Mouse (Mus musculus) hindlimb bud, embryonic 11.5 days (tissue): ENCODE data around the gene Calcrl.

ENCODE experiments used
- DNase-seq: peaks from one replicate; pipeline ENCODE4 v3.0.0-alpha.2; 2012; ENCODE audit warnings: low read depth, low spot score; ENCODE audit errors: extremely low spot score

Calcrl gene

DNA sequence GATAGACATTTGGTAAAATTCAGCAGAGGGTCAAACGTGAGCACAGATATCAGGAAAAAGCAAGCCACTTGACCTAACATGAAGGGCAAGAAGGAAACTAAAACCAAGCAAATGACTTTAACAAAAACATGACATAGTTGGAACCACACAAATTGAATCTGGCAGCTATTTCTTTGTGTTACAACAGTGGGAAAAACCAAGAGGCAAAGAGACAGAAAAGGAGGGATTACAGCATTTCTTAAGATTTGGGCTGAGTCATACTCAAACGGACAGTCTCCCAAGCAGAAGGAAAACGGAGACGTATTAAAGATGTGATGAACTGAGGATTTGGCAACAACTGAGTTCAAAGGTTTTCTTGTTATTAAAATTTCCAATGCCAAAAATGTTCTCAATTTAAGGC, 88.9 kb downstream of the Calcrl start:
- no peak for DNase-seq

DNA sequence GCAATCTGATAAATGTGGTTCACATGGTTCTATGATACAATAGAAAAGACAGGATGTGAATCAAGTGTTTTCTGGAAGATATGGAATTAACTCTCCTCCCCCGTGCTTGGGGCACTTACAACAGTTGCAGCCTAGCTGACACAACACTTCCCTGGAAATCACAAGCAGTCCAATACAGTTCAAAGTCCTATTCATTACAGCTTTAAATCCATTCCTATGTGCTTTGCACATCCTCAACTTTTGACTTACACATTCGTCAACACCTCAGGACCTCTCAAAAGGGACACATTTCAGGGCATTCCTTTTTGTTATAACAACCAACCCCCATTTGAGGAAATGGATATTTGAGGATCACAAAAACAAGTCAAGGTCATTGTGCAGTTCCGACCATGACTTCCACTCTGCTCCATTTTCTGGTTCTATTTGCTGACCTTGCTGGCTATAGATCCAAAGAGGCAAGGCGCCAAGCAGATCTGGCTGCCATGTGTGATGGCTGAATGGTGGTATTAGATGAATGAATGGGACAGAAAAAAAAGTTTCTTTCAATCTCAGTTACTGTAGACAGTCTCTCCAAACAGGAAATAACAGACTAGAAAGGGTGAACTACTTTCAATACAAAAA, 108.9 kb downstream of the Calcrl start:
- DNase-seq: no peak

DNA sequence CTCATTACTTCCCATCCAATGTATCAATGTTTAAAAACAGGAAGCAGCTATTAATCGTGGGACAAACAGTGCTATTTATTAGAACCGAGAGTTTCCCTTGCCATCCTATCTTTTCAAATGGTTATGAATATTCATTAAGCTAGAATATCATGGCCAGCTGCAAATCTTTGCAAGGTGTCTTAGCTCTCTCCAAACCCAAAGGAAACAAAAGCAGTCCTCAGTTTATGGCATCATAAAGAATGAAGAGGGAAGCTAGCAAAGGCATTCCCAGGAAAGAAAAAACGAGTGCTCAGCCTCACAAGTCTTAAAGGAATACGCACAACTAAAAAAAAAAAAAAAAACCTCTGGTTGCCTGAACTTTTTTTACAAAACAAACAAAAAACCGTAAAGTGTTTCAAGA, 128.7 kb downstream of the Calcrl start:
- DNase-seq: no peak

DNA sequence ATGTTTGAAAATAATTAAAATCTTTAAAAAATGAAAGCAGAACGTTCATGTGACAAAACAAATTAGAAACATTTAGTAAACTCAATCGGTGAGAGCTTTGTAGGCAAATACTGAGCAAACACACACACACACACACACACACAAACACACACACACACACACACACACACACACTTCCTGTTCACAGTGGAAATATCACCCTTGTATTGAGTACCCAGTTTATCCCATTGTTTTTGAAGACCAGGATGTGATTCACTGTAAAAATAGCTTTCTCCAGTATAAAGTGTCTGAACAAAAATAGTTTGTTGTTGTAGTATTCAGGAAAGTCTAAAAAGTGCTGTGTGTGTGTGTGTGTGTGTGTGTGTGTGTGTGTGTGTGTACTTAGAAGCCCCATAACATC, 130.1 kb downstream of the Calcrl start:
- DNase-seq: no peak

DNA sequence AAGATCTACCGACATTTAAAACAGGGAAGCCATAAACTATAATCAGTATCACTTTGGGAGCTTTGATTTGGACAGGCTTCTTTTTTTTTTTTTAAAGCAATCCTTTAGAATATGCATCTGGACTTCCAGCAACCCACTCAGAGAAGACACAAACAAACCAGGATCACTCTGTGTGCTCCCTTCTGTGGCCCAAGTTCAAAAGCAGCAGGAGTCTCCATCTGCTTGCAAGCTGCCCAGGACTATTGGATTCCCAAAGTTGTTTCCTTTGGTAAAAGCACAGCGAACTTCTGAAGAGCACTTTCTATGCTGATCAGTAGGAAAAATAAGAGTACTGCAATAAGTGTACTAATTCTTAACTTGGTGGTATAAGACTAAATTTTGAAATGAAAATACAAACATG, 130.6 kb downstream of the Calcrl start:
- DNase-seq: no peak

DNA sequence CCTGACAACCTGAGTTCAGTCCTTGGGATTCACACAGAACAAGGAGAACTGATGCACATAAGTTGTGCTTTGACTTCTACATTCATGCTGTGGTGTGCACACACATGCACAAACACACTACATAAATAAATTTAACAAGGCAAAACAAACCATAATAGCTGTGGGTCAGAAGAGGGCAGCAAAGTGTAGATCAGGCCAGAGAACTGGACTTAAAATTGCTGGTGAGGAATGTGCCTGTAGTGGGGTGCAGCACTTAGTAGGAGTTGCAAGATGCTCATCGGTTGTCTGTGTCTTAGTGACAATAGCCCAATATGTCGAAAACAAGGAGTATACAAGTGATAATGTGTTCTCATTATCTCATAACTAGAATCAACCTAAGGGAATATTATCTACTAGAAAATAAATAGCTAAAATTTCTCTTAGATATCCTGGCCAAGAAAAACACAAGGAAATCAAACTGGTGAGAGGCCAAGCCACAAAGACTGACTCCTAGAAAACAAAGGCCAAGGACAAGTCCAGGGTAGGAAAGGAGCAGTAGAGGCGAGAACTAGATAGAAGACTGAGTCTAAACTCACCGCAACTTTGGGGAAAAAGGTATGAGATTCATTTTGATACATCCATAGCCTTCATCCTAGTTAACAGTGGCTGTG, 132.7 kb downstream of the Calcrl start:
- DNase-seq: no peak

DNA sequence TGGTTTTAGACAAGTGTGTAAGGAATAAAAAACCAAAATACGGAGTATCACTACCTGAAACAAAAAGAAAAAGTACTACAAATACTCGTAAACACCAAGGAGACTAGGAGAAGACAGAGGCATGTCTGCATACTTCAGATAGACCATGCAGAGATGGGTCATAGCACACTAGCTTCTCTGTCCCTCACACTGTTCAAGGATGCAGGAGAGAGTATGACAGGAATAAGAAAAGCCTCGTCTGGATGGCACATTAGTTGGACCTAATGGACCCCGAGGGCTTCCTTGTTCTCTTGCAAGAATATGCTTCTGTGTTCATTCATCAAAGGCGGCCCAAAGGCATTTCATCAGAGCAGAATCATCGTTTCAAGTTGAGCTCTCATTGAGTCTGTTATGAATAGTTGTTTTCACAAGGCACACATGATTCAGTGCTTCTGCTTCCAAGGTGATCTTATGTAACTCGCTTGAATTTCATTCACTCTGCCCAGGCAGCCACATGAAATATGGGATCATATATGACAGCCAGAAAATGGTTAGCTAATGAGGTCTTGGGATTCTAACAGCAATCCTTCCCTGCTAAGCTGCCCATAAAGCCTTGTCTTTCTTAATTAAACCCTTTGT, 136.2 kb downstream of the Calcrl start:
- no peak for DNase-seq
